Mouse (Mus musculus): ENCODE measurements around the gene Tbxa2r.
A peak's percentile ranks its signal among the peaks of the same experiment; 100 is the strongest.

Gene Tbxa2r

DNA sequence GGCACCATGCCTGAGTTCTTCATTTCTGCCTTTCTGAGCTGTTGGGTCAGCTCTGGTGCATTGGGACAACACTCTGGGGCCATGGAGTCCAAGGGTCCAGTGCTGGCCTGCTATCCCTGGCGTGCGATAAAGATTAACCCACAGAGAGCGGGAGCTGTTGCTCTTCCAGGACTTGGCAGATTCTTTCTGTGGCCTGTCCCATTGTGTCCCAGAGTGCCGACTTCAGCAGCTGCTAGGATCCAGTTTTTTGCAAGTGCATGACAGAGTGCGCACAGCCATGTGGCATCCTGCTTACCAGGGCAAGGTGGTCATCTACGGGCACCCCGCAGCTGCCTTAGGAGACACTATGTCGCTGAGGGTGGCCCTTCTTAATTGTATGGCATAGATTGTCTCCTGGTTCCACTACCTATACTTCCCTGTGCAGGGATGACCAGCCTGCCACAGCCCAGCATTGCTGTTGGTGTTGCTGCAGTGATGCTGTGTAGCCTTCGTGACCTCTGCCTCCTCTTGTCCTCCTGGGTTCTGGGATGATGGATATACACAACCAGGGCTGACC, 28.1 kb upstream of the Tbxa2r start:
- DNase-seq: no peak

DNA sequence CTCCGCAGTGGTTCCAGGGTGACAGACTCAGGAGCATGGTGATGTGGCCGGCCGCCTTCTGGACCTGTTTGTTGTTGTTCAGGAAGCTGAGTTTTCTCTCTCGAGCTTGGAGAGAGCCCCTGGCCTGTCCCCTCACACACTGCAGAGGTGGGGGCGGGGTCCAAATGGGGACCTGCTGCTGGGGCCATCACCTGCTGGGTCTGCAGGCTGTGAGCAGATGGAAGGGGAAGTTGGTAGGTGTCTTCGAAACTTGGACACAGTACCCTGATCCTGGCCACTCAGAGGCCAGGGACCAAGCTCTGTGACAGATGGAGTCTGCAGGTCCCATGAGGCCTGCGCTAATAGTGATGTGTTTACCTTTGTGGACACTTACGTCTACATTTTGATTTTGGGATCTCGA, 27.2 kb upstream of the Tbxa2r start:
- no peak for DNase-seq

DNA sequence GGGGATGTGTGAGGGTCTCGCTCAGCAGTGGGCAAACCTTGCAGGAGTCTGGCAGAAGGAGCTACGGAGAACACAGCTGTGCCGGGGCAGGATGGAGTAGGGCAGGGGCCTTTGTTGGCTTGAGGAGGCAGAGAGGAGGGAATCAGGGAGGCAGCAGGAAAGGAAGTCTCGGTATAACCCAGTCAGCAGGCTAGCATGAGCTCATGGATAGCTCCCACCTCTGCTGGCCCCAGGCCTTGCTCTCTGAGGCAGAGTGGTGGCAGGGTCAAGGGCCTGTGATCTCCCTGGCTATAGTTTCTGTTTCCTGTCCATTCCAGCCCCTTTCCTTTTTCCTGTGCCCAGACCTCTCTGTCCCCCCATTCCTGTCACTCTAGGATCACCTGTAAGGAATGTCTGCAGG, 26.2 kb upstream of the Tbxa2r start:
- DNase-seq: no peak

DNA sequence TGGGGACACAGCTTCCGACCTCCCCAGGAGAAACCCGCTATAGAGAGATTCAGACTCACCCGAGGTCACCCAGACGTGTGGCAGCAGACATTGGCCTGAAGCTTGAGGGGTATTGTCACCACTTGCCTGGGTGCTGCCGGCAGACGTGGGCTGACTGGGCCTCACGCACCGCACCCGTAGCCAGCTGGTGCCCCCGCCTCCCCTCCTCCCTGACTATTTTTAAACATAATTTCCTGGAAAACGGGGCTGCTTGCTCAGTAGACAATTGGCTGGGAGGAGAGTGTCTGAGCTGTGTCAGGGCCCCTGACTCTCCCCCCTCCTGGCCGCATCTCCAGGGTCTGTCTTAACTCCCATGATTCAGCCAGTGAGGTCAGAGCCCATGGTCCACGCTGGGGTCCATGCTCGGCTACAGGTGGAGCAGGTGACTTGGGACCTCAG, 25.7 kb upstream of the Tbxa2r start:
- no peak for DNase-seq

GRCm38 (mm10) chr10:81303258-81303657, 25.3 kb upstream of the Tbxa2r start:
- DNase-seq: no peak

DNA sequence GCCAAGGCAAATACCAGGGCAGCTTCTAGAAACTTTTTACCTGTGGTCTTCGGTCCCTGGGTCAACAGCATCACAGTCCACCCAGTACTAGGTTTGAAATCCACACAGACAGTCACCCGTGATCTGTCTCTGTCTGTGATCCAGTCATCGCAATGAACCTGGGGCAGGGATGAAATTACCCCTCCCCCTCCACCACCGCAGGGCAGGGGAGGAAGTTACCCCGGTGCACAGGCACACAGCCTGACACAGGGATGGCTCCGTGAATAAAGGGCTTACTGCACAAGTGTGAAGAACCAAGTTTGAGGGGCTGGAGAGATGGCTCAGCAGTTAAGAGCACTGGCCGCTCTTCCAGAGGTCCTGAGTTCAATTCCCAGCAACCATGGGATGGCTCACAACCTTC, 24.8 kb upstream of the Tbxa2r start:
- peak; percentile 50 to 66 for DNase-seq

DNA sequence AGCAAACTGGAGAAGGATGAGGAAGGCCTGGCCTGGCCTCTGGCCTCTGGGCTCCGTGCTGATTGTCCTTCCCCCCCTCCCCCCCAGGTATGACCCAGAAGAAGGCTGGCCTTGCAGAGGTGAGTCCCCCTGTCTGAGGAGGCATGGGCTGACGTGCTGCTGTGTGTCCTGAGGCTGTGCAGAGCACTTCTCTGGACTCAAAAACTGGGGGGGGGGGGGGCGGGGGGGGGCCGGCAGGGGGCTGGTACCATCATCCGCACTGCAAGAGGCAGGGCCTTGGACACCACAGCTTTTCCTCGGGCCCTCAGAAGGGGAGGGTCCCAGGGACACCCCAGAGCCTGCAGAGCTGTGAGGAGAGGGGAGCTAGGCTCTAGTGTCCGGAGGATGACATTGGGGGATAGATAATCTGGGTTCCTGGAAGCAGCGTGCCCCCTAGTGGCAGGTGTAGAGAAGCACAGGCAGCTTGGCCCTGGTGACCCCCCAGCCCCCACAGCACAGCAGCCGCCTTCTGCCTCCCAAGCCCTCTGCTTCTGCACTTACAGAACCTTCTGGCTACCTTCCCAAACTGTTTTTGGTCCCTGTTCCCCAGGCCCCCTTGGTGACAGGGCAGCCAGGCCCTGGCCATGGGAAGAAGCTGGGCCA, 23.8 kb upstream of the Tbxa2r start:
- peak; percentile 46 to 60 for DNase-seq

DNA sequence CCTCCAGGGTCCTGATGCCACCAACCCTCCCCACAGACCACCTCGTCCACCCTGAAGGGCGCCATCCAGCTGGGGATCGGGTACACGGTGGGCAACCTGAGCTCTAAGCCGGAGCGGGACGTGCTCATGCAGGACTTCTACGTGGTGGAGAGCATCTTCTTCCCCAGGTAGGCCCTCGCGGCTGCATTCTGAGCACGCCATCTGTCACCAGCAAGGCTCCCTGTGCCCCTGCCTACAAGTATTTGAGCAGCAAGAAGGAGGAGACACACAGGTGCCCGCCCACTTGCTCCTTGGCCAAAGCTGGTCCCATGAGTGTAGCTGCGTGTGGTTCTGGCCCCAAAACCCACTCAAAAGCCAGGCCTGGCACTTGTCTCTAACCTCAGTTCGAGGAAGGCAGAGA, 22.9 kb upstream of the Tbxa2r start:
- no peak for DNase-seq

GRCm38 (mm10) chr10:81306173-81306668, 22.3 kb upstream of the Tbxa2r start:
- DNase-seq: no peak

DNA sequence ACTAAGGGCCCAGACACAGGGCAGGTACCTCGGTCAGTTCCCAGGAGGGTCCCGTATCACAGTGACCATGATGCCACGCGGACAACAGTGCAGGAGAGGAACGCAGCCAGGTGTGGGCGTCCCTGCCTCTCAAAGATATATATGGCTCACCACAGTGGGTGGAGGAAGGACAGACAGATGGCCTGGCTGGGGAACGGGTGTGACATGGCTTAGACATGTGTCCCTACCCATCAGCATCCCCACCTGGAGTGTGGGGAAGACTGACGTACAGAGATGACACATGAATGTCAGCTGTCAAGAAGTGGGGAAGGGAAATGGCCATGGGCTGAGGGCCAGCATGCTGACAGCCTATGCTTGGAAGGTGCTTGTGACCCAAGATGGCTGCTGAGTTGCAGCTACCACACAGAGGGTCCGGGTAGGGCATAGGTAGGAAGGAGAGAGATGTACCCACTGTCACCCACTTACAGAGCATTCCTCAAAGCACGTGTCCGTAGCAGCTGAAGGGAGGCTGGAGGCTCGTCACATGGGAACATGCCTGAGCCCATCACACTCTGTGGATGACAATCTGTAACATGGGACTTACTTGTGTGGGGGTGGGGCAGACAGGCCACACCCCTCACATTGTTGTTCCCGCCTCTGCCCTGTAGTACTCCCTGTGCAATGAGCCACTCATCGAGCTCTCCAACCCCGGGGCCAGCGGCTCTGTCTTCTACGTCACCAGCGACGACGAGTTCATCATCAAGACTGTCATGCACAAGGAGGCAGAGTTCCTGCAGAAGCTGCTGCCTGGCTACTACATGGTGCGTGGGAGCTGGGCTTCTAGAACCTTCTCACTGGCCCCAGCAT, 21.5 kb upstream of the Tbxa2r start:
- DNase-seq: no peak

DNA sequence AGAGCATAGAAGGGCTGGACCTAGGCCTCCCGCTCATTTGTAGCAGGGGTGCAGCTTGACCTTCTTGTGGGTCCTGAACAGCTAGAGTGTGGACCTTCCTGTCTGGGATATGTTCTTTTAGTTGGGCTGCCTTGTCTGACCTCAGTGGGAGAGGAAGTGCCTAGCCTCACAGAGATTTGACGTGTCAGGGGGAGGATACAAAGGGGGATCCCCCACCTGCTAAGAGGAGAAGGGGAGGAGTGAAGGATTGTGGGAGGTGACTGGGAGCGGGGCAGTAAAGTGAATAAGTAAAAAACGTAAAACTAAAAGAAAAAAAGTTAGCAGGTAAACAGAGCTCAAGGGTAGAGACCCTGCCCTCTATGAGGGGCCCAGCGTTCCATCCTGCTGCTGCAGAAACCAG, 19.0 kb upstream of the Tbxa2r start:
- DNase-seq: no peak

- no peak for DNase-seq
Observed at GRCm38 (mm10) chr10:81313581-81313980, 14.9 kb upstream of the Tbxa2r start.

DNA sequence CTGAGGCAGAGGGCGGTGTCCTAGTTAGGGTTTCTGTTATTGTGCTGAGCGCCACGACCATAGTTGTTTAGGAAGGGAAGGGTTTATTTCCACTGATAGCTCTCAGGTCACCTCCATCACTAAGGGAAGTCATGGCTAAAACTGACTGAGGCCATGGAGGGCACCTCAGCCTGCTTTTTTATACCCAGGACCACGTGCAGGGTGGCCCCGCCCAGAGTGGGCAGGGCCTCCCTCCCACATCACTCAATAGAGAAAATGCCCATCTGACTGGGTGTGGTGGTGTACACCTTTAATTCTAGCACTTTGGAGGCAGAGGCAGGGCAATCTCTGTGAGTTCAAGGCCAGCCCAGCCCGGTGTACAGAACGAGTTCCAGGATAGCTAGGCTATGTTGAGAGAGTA, 14.3 kb upstream of the Tbxa2r start:
- DNase-seq: no peak

- DNase-seq: no peak
Observed at GRCm38 (mm10) chr10:81315587-81315986, 12.9 kb upstream of the Tbxa2r start.

GRCm38 (mm10) chr10:81316338-81317060, 12.0 kb upstream of the Tbxa2r start:
- no peak for DNase-seq

GRCm38 (mm10) chr10:81317273-81317672, 11.3 kb upstream of the Tbxa2r start:
- DNase-seq: peak in 1 of 2 experiments; percentile 50

DNA sequence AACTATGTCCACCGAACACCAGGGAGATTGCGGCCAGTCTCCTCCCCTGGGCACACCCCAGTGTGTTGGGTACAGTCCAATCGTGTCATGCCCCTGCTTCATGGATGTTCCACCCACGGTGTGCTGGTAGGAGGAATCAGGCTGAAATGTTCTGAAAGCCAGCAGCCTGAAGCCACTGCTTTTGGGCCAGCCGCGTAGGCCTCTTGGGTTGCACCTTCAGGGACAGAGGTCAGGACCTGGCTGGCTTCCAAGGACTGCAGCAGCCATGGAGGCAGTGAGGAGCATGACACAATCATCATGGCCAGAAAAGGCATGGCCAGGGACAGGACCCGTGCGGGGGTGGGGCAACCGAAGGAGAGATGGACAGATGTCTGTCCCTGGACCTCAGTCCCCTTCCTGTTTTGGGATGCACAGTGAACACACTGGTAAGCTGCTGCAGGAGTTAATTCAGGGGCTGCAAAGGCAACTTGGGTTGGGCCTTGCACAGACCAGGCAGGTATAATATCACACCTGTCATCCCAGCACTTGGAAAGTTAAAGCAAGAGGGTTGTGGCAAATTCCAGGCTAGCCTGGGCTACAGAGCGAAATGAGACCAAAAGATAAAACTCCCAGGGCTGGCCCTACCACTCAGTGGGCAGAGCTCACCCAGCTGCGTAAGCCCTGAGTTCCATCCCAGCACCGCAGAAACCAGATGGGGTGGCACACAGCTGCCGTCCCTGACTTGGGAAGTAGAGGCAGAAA, 9.8 kb upstream of the Tbxa2r start:
- DNase-seq: no peak

DNA sequence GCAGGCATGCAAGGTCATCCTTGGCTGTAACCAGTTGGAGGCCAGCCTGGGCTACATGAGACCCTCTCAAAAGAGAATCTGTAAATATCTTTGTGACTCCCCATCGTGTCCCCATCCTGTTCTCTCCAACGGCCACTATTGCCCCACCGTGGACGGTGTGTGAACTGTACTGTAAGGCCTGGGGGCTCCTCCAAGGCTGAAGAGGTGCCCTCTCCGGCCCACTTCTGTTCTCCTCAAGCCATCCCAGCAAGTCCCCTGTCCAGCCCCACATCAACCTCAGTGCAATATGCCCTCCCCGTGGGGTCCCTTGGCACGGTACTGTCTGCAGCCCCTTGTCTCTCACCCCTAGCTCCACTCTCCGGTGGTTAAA, 9.2 kb upstream of the Tbxa2r start:
- DNase-seq: no peak

- no peak for DNase-seq
Observed at GRCm38 (mm10) chr10:81319741-81320549, 8.6 kb upstream of the Tbxa2r start.

- peak; percentile 100 for DNase-seq
Observed at GRCm38 (mm10) chr10:81320550-81321347, 7.8 kb upstream of the Tbxa2r start, which contains the start of gene Cactin. Gene Cactin (plus strand): TSS chr10:81321103.

DNA sequence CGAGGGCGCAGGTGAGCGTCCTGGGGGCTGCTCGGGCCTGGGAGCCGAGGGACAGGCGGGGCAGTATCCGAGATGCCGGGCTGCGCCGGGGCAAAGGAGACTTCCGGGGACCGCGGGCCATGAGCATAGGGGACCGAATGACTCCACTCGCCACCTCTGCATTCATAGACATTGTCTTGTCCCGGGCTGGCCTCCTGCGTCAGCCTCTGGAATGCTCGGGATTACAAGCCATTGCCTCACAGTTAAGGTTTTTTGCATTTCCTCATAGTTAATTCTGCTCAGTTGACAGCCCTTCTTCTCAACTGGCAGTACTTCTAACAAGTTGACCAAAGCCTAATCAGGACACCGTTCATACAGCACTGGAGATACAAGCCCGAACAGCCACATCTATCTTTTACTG, 7.1 kb upstream of the Tbxa2r start:
- no peak for DNase-seq

All from thymus, adult 18-20 months (tissue).